Mouse (Mus musculus) kidney, adult 2 months (tissue): ENCODE measurements around the gene Hoxa1. TPM values are rescaled to one million over a fixed set of nuclear protein-coding genes. Genes with fewer than 3 reads are reported as not detected.

Source experiments
- DNase-seq: peaks from one replicate; pipeline ENCODE4 v3.0.0; 2021
- H3K27ac ChIP-seq: fragments of 200-500 bp; 2 replicates; pipeline ENCODE4 v1.5.1; 2012; ENCODE audit warnings: low read depth, low read length, control low read depth, inconsistent platforms; ENCODE audit not compliant: insufficient read depth
- H3K27me3 ChIP-seq: fragments of 200-500 bp; replicated peaks from 2 replicates; pipeline ENCODE4 v1.6.1; 2012; ENCODE audit warnings: mild to moderate bottlenecking, moderate library complexity, low read length, inconsistent platforms; ENCODE audit not compliant: control insufficient read depth, insufficient read depth
- H3K36me3 ChIP-seq: fragments of 200-500 bp; 2 replicates; pipeline ENCODE4 v1.6.1; 2012; ENCODE audit warnings: mild to moderate bottlenecking, moderate library complexity, low read length, inconsistent platforms; ENCODE audit not compliant: control insufficient read depth, insufficient read depth
- H3K4me1 ChIP-seq: fragments of 200-500 bp; 2 replicates; pipeline ENCODE4 v1.6.1; 2011; ENCODE audit warnings: low read length; ENCODE audit not compliant: control insufficient read depth, insufficient read depth
- H3K4me3 ChIP-seq: fragments of 200-500 bp; 2 replicates; pipeline ENCODE4 v1.5.1; 2011; ENCODE audit warnings: mild to moderate bottlenecking, low read depth, low read length, control low read depth; ENCODE audit not compliant: insufficient read depth
- CTCF ChIP-seq: fragments of 200-500 bp; conservative IDR thresholded peaks from 2 replicates; pipeline ENCODE4 v1.5.1; 2011; ENCODE audit warnings: low read depth, mild to moderate bottlenecking, control low read depth, low read length, moderate library complexity, mixed read lengths; ENCODE audit not compliant: insufficient read depth, insufficient read length
- POLR2A ChIP-seq: fragments of 200-500 bp; IDR thresholded peaks from one replicate; pipeline ENCODE4 v1.6.1; 2011; ENCODE audit warnings: low read depth, low read length, control low read depth
- WGBS: fragments of 180-500 bp; shearing (Covaris S2); methylation state at CpG from one replicate; pipeline ENCODE4 v1.1.7; 2018; 5-methylcytosine and 5-hydroxymethylcytosine counted together
- polyA plus RNA-seq: library from polyadenylated mRNA; depleted of rRNA; stranded (reverse); fragments of >200 nt; gene quantifications from 2 replicates; pipeline ENCODE4 v1.2.3, GENCODE M21; 2012

The Hoxa1 gene
- polyA plus RNA-seq, 1 experiment, result 1.3 TPM

- TF ChIP-seq CTCF (peak; percentile 66), POLR2A (no peak)
- WGBS, result 12% methylated on average over 10 of the region's 10 CpGs
- Histone ChIP-seq H3K27me3 (no peaks in the 10 kb centered on the region), H3K36me3 (peaks cover 2% of the 10 kb centered on the region; the same call in 1 of the 2 replicates), H3K4me1 (peaks cover 10% of the 10 kb centered on the region), H3K27ac (no peak overlapping the region), H3K4me3 (no peak overlapping the region)
- DNase-seq, result peak; percentile 78
These were observed 39.2 kb upstream of the Hoxa1 start for GRCm38 (mm10) chr6:52197271-52197670.

- no peak overlapping the region for H3K4me3 ChIP-seq
- TF ChIP-seq POLR2A (no peak), CTCF (no peak)
- peaks cover 2% of the 10 kb centered on the region; the same call in 1 of the 2 replicates for H3K36me3 ChIP-seq
- DNase-seq, result peak; percentile 7
- no peaks in the 10 kb centered on the region for H3K27me3 ChIP-seq
- 0 out of 2 replicates have a peak overlapping the region, but pooled peaks have one; percentile 5 for H3K27ac ChIP-seq
- H3K4me1 ChIP-seq, result peaks cover 14% of the 10 kb centered on the region
- WGBS, result 50% methylated on average over 9 of the region's 9 CpGs
These were observed 38.7 kb upstream of the Hoxa1 start for GRCm38 (mm10) chr6:52196811-52197210.

GRCm38 (mm10) chr6:52194690-52195089 is 36.6 kb upstream of the Hoxa1 start:
- H3K4me3 ChIP-seq, result no peak overlapping the region
- DNase-seq, result peak; percentile 59
- H3K4me1 ChIP-seq, result peaks cover 23% of the 10 kb centered on the region
- no peak overlapping the region; the same call in 1 of the 2 replicates for H3K27ac ChIP-seq
- no peaks in the 10 kb centered on the region for H3K36me3 ChIP-seq
- no peaks in the 10 kb centered on the region for H3K27me3 ChIP-seq
- 46% methylated on average over 10 of the region's 10 CpGs for WGBS
- TF ChIP-seq POLR2A, result no peak
- no peak for TF ChIP-seq CTCF

- H3K4me1 ChIP-seq, result peaks cover 28% of the 10 kb centered on the region
- no peaks in the 10 kb centered on the region for H3K36me3 ChIP-seq
- H3K27me3 ChIP-seq, result no peaks in the 10 kb centered on the region
- 2% methylated on average over 42 of the region's 55 CpGs for WGBS
- peak overlapping the region; percentile 27 for H3K27ac ChIP-seq
- peak overlapping the region; percentile 83 for H3K4me3 ChIP-seq
- DNase-seq, result peak; percentile 95
- TF ChIP-seq POLR2A (peak; percentile 26), CTCF (no peak)
These were observed 33.9 kb upstream of the Hoxa1 start for GRCm38 (mm10) chr6:52191860-52192550.

GRCm38 (mm10) chr6:52190906-52191810 is 33.0 kb upstream of the Hoxa1 start, which contains the start of gene Hoxa4:
TSS of gene Hoxa4 (minus strand) at chr6:52191753.
- no peak for DNase-seq
- TF ChIP-seq POLR2A (no peak), CTCF (no peak)
- peak within 1 kb of the TSS; percentile 83 for H3K4me3 ChIP-seq
- no peaks in the 10 kb centered on the region for H3K36me3 ChIP-seq
- no peaks in the 10 kb centered on the region for H3K27me3 ChIP-seq
- peaks cover 26% of the 10 kb centered on the region for H3K4me1 ChIP-seq
- H3K27ac ChIP-seq, result peak within 1 kb of the TSS; percentile 62
- WGBS, result 3% methylated on average over 89 of the region's 102 CpGs

- 29% methylated on average over 23 of the region's 23 CpGs for WGBS
- no peaks in the 10 kb centered on the region for H3K27me3 ChIP-seq
- peaks cover 32% of the 10 kb centered on the region for H3K4me1 ChIP-seq
- DNase-seq, result peak; percentile 41
- H3K4me3 ChIP-seq, result no peak overlapping the region
- H3K27ac ChIP-seq, result peak overlapping the region; percentile 19; the same call in 1 of the 2 replicates
- no peaks in the 10 kb centered on the region for H3K36me3 ChIP-seq
- TF ChIP-seq CTCF, result no peak
- TF ChIP-seq POLR2A, result no peak
These were observed 32.3 kb upstream of the Hoxa1 start for GRCm38 (mm10) chr6:52190410-52190809.

- Histone ChIP-seq H3K36me3 (no peaks in the 10 kb centered on the region), H3K27me3 (no peaks in the 10 kb centered on the region), H3K4me1 (peaks cover 31% of the 10 kb centered on the region), H3K27ac (peak overlapping the region; percentile 19), H3K4me3 (no peak overlapping the region)
- no peak for TF ChIP-seq CTCF
- TF ChIP-seq POLR2A, result no peak
- 41% methylated on average over 8 of the region's 8 CpGs for WGBS
- DNase-seq, result peak; percentile 64
These were observed 31.8 kb upstream of the Hoxa1 start for GRCm38 (mm10) chr6:52189909-52190308.
